Mouse (Mus musculus) midbrain, postnatal 0 days (tissue): Measurements from ENCODE around the gene Ube2z. TPM values are rescaled to one million over a fixed set of nuclear protein-coding genes. Genes with fewer than 3 reads are reported as not detected.

ENCODE experiments used
- ATAC-seq: fragments of 200-750 bp; cut with Nextera tagmentation; 2 replicates; pipeline ENCODE4 v1.8.0; 2017; ENCODE audit warnings: moderate number of reproducible peaks, mild to moderate bottlenecking, moderate TSS enrichment, moderate library complexity; ENCODE audit not compliant: low FRiP score
- DNase-seq: peaks from one replicate; pipeline ENCODE4 v3.0.0-alpha.2; 2015; ENCODE audit warnings: low spot score
- H3K27ac ChIP-seq: fragments of 300-500 bp; sonication (generic); 2 replicates; pipeline ENCODE4 v1.5.1; 2014; ENCODE audit warnings: low read depth, mild to moderate bottlenecking, low read length, mixed read lengths
- H3K27me3 ChIP-seq: fragments of 300-500 bp; sonication (generic); 2 replicates; pipeline ENCODE4 v1.6.1; 2014; ENCODE audit warnings: low read length, control low read depth, mixed read lengths; ENCODE audit not compliant: insufficient read depth
- H3K36me3 ChIP-seq: fragments of 300-500 bp; sonication (generic); 2 replicates; pipeline ENCODE4 v1.6.1; 2014; ENCODE audit warnings: low read length, control low read depth, mixed read lengths; ENCODE audit not compliant: insufficient read depth
- H3K4me1 ChIP-seq: fragments of 300-500 bp; sonication (generic); 2 replicates; pipeline ENCODE4 v1.6.1; 2014; ENCODE audit warnings: mild to moderate bottlenecking, control low read depth, antibody characterized with exemption, low read length, mixed read lengths; ENCODE audit not compliant: insufficient read depth
- H3K4me2 ChIP-seq: fragments of 300-500 bp; sonication (generic); 2 replicates; pipeline ENCODE4 v1.6.1; 2014; ENCODE audit warnings: low read depth, mild to moderate bottlenecking, low read length, mixed read lengths; ENCODE audit not compliant: poor library complexity, severe bottlenecking
- H3K4me3 ChIP-seq: fragments of 300-500 bp; sonication (generic); 2 replicates; pipeline ENCODE4 v1.5.1; 2014; ENCODE audit warnings: low read depth, mild to moderate bottlenecking, low read length, moderate library complexity
- H3K9ac ChIP-seq: fragments of 300-500 bp; sonication (generic); replicated peaks from 2 replicates; pipeline ENCODE4 v1.6.1; 2014; ENCODE audit warnings: mild to moderate bottlenecking, low read length, moderate library complexity, mixed read lengths; ENCODE audit not compliant: poor library complexity, severe bottlenecking
- H3K9me3 ChIP-seq: fragments of 300-500 bp; sonication (generic); 2 replicates; pipeline ENCODE4 v1.6.1; 2016; ENCODE audit warnings: low read length, control low read depth
- CTCF ChIP-seq: IDR thresholded peaks from 2 replicates; pipeline ENCODE4 v1.5.1; 2016; ENCODE audit warnings: antibody characterized with exemption, mild to moderate bottlenecking
- WGBS: fragments of 180-500 bp; shearing (Covaris S2); extraction: QIAGEN DNeasy Blood & Tissue Kit; methylation state at CpG from one replicate; pipeline ENCODE4 v1.1.7; 2014; 5-methylcytosine and 5-hydroxymethylcytosine counted together
- polyA plus RNA-seq: library from polyadenylated mRNA; unstranded; fragments of >200 nt; fragmentation: Nextera tagmentation; extraction: Ambion mirVana; gene quantifications from 2 replicates; pipeline ENCODE4 v1.2.1, GENCODE M21; 2015
- total RNA-seq: library from RNA; depleted of rRNA; stranded (reverse); fragments of >200 nt; gene quantifications from 2 replicates; pipeline ENCODE4 v1.2.3, GENCODE M21; 2014

Gene Ube2z
- total and polyA plus RNA-seq, 2 experiments from 2014 or later = 36.0 to 62.2 TPM

DNA sequence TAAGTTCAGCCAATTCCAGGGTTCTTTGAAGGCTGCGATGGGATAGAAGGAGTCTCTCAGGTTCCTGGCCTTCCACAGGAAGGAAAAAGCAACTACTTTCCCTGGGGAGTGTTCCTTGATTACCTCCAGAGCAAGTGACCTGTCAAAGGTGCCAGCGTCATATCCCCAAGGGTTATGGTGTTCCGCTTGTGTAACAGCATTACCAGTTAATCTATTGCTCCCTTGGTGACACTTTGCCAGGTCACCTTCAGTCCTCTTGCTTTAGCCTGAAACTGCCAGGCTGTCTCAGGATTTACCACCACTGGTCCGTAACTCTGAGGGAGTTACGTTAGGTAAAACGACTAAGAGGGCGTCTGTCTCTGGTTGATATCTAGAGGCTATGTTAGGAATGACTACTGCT is 5.2 kb upstream of the Ube2z start:
- ATAC-seq (no peak), DNase-seq (no peak)
- Histone ChIP-seq H3K9me3 (no peaks in the 10 kb centered on the region), H3K9ac (no peak overlapping the region), H3K4me1 (no peaks in the 10 kb centered on the region), H3K27ac (no peak overlapping the region), H3K36me3 (peaks cover 18% of the 10 kb centered on the region), H3K27me3 (no peaks in the 10 kb centered on the region), H3K4me3 (no peak overlapping the region), H3K4me2 (no peak overlapping the region)
- no peak for TF ChIP-seq CTCF
- WGBS = 97% methylated on average over 7 of the region's 7 CpGs

DNA sequence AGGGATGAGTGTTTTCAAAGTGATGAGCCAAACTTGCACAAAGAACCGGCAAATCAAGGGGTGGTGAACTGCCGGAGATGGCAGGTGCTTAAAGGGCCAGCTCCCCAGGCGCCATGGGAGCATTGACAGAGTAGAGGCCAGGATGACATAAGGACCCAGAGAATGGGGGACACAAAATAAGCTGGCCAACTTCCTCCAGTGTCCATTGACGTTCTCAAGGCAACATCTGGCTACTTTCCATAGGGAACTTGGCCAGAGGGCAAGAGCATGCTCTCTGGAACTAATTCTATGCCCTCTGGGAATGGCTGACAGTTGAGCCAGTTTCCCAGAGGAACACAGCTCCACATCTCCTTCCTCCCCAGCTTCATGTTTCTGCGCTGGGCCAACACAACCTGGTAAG is 3.0 kb upstream of the Ube2z start:
- Histone ChIP-seq H3K36me3 (peaks cover 14% of the 10 kb centered on the region), H3K4me1 (peaks cover 8% of the 10 kb centered on the region; the same call in 1 of the 2 replicates), H3K27me3 (no peaks in the 10 kb centered on the region), H3K4me2 (no peak overlapping the region), H3K9me3 (no peaks in the 10 kb centered on the region), H3K4me3 (no peak overlapping the region), H3K27ac (no peak overlapping the region), H3K9ac (no peak overlapping the region)
- no peak for TF ChIP-seq CTCF
- ATAC-seq (no peak), DNase-seq (peak; percentile 22)
- 73% methylated on average over 5 of the region's 5 CpGs for WGBS

DNA sequence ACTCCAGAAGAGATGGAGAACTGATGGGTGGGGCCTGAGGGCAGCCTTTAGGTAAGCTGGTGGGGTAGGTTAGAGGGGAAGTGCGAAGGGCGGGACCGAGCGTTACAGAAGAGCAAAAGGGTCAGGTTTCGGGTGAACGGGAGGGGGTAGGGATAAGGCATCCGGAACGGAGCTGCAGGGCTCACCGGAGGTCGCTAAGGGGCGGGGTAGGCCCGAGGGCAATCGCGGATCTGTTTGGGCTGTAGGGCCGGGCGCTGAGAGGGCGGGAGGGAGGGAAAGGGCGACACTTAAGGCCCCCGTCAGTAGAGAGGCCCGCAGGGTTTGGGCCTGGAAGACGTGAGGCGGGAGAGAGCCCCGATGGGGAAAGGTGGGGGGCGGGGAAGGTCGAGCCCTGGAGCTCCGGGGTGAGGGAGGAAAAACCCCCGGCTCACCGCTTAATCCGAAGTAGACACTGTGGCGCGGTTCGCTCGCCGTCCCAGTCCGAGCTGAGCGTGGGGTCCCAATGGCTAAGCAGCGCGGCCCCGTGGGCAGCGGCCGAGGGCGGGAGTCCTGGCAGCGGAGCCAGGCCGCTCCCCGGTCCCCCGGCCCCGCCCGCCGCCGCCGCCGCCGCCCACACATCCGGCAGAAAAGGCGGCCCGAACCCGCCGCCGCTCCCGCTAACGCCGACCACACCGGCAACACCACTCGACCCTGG is 520 bp downstream of the Ube2z start:
- peak; percentile 14 for DNase-seq
- under 1% methylated on average over 37 of the region's 64 CpGs for WGBS

DNA sequence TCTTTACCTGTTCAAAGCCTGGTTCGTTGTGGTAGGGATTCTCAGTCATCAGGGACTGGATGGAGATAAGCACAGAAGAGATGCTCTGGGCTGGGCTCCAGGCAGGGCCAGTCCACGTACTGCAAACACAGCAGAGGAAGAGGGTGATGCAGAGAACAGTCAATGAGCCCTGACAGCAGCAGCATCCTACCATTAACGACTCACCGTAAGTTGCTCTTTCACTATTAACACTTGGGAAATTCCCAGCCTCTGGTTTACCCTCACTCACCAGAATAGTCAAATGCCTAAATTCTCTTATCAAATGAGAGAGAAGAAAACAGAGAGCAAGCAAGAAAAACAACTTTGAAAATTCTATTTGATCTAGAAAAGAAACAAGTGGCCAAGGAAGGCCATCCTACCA is 6.9 kb downstream of the Ube2z start:
- H3K4me2 ChIP-seq = no peak overlapping the region
- no peak for ATAC-seq
- H3K27me3 ChIP-seq = no peaks in the 10 kb centered on the region
- H3K4me1 ChIP-seq = peaks cover 4% of the 10 kb centered on the region; the same call in 1 of the 2 replicates
- TF ChIP-seq CTCF = no peak
- H3K36me3 ChIP-seq = peaks cover 37% of the 10 kb centered on the region
- no peak overlapping the region for H3K4me3 ChIP-seq
- H3K9ac ChIP-seq = no peak overlapping the region
- H3K27ac ChIP-seq = no peak overlapping the region
- H3K9me3 ChIP-seq = no peaks in the 10 kb centered on the region
- WGBS = 91% methylated on average over 4 of the region's 4 CpGs
- no peak for DNase-seq

More for the DNA sequence above, 520 bp downstream of the Ube2z start:
- Histone ChIP-seq H3K36me3 (peaks cover 11% of the 10 kb centered on the region; the same call in 1 of the 2 replicates), H3K27me3 (no peaks in the 10 kb centered on the region), H3K27ac (peak overlapping the region; percentile 83), H3K4me1 (peaks cover 12% of the 10 kb centered on the region; the same call in 1 of the 2 replicates), H3K4me2 (peak overlapping the region; percentile 92), H3K9ac (peak overlapping the region; percentile 91), H3K9me3 (no peaks in the 10 kb centered on the region), H3K4me3 (peak overlapping the region; percentile 69)
- ATAC-seq = peak; percentile 59
- no peak for TF ChIP-seq CTCF

DNA sequence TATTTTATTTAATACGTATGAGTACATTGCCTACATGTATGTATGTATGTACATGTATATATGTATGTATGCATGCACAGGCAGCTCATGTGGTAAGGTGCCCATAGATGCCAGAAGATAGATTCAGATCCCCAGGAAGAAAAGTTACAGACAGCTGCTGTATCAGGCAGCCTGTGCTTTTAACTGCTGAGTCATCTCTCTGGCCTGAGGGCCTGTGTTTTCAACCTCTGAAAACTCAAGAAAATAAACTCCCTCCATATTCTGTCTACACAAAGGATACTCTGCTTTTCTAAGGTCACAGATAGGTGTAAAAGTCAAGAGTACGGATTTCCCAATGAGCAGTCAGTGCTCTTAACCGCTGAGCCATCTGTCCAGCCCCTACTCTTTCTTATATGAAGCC is 14.3 kb downstream of the Ube2z start:
- DNase-seq (no peak), ATAC-seq (no peak)
- Histone ChIP-seq H3K27ac (no peak overlapping the region), H3K36me3 (peaks cover 57% of the 10 kb centered on the region), H3K4me3 (no peak overlapping the region), H3K27me3 (no peaks in the 10 kb centered on the region), H3K9me3 (no peaks in the 10 kb centered on the region), H3K4me2 (no peak overlapping the region), H3K4me1 (no peaks in the 10 kb centered on the region), H3K9ac (no peak overlapping the region)
- no peak for TF ChIP-seq CTCF
- 97% methylated on average over 3 of the region's 3 CpGs for WGBS

DNA sequence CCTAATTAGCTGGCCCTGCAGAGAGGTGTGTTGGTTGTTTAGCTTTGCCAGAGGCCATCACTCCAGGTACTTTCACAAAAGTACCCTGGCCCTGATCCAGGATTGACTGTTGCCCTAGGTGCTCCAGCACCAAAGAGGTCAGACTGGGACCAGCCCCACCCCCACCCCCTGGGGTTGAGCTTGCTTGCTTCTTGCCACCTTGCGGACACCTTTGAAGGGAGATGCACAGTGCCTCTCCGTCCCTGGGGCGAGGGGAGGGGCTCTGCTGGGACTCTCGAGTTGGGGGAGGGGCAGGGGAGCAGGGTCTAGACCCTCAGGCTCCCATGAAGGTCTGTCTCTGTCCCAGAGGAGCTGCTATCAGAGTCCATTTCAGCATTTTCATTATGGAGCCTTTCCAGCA is 15.2 kb downstream of the Ube2z start:
- Histone ChIP-seq H3K9me3 (no peaks in the 10 kb centered on the region), H3K36me3 (peaks cover 58% of the 10 kb centered on the region), H3K4me3 (no peak overlapping the region), H3K9ac (no peak overlapping the region), H3K27me3 (no peaks in the 10 kb centered on the region), H3K27ac (no peak overlapping the region), H3K4me2 (no peak overlapping the region), H3K4me1 (no peaks in the 10 kb centered on the region)
- ATAC-seq (no peak), DNase-seq (no peak)
- WGBS = 78% methylated on average over 4 of the region's 4 CpGs
- no peak for TF ChIP-seq CTCF
